Mouse (Mus musculus) testis, adult 2 months (tissue): ENCODE measurements at regions not wholly inside any gene's neighbourhood (a gene's known extent, or its start where the extent isn't known, plus 50 kb on each side); places are given as distances from the start of the nearest gene placed in this dataset.

Source experiments
- CTCF ChIP-seq: fragments of 200-500 bp; IDR thresholded peaks from 2 replicates; pipeline ENCODE4 v1.5.1; 2012; ENCODE audit warnings: low read depth, mild to moderate bottlenecking, inconsistent platforms, low read length, moderate library complexity; ENCODE audit not compliant: control insufficient read depth, insufficient read depth, insufficient replicate concordance
- POLR2A ChIP-seq: fragments of 200-500 bp; IDR thresholded peaks from 2 replicates; pipeline ENCODE4 v1.6.1; 2012; ENCODE audit warnings: low read depth, mild to moderate bottlenecking, inconsistent platforms, low read length, moderate library complexity; ENCODE audit not compliant: control insufficient read depth

DNA sequence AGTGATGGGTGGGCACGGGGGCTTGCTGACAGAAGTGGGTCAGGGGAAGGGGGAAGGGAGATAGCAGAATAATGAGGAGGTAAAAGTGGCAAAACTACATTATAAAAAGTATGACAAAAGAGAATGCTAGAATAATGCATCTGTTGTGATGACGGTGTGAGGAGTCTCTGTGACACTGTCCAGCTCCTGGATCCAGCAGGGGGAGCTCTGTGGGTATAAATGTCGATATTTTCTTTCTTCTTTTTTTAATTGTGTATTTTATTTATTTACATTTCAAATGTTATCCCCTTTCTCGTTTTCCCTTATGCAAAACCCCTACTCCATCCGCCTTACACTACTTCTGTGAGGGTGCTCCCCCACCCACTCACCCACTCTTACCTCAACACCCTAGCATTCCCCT, 243.9 kb upstream of the Ano5 start:
- TF ChIP-seq POLR2A (no peak), CTCF (no peak)
